Mouse (Mus musculus): ENCODE data around the gene Syt12.

DNA sequence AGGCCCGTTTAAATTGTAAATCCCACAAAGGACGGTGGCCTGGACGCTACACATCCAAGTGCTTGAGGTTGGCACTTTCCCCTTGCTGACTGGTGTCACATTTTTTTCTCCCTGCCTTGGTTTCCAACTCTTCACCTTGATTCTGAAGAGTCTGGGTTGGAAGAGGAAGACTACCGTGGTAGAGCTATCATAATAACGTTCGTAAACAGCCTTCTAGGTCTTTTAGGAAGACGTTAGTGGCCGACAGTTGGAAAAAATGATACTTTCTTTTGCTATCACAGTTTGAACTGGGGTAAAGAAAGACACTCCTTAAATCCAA, 78.7 kb downstream of the Syt12 start:
- TF ChIP-seq POLR2A (IDR thresholded peaks at IDR 0.05; ENCODE audit: insufficient read depth, low read depth, low read length): no peak
- no peak for TF ChIP-seq CTCF (IDR thresholded peaks at IDR 0.05; ENCODE audit: insufficient read depth, low read depth, low read length)
